7 mouse cellular contexts compared by ENCODE assay signal in the genomic region with DNA sequence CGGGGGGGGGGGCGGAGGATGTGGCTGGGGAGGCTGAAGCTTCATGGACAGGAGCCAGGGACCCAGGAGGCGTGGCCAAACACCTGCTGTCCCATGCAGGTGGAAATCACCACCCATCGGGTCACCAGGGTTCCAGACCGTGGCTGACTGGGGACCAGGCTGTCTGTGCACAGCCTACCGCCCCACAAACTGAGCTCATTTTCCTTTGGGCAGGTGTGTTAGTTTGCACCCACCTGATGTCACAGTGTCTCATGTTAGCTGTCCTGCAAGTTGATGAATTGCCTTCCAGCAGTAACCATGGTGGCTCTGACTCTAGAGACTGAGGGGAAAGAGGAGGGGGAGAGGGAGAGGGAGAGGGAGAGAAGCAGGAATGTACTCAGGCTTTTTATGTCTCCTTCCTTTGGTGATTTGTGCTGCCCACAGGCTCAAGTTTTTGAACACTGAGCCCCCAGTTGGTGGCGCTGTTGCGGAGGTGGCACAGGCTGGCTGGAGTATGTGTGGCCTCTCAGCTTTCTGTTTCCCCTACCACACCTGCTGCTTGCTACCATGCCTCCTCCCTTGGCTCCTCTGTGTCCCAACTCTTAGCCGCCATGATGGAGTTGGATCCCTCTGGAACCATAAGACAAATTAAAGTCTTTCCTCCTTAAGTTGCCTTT.
DNase-seq lines count a peak whose midpoint lies in the region; ATAC-seq and TF ChIP-seq lines count a peak whose summit lies in the region.

No protein-coding gene starts in this region.

- no peak overlapping the region for H3K27ac ChIP-seq in testis, adult 2 months (ENCODE audit: control insufficient read depth, insufficient read depth, low read depth, low read length)
- no peak overlapping the region for H3K27ac ChIP-seq in forebrain, embryonic 15.5 days (replicated peaks)

- no peak overlapping the region for H3K4me2 ChIP-seq in forebrain, embryonic 15.5 days (replicated peaks)

- peak; percentile 42; the same call in 1 of the 2 replicates for TF ChIP-seq CTCF in brain, embryonic 14.5 days (IDR thresholded peaks at IDR 0.05; ENCODE audit: borderline replicate concordance, extremely low read depth, insufficient read depth, insufficient read length)
- TF ChIP-seq CTCF in testis, adult 2 months (IDR thresholded peaks at IDR 0.05; ENCODE audit: control insufficient read depth, insufficient read depth, insufficient replicate concordance, low read depth, low read length) = peak; percentile 60; the same call in 1 of the 2 replicates

- no peak overlapping the region for H3K4me3 ChIP-seq in testis, adult 2 months (ENCODE audit: control insufficient read depth, low read depth, low read length)
- H3K4me3 ChIP-seq in forebrain, embryonic 15.5 days = no peak overlapping the region

- DNase-seq in left cerebral cortex, postnatal 4 days = peak; percentile 20
- no peak for DNase-seq in left cerebral cortex, postnatal 14 days (ENCODE audit: low spot score in 2 of 2)
- DNase-seq in R1 (ENCODE audit: low read depth, low spot score) = peak; percentile 69
- no peak for DNase-seq in brain, embryonic 14.5 days (ENCODE audit: low read depth)
- DNase-seq in lung, adult 18-20 months = peak; percentile 39 to 52

- no peaks in the 10 kb centered on the region for H3K36me3 ChIP-seq in testis, adult 2 months (ENCODE audit: control insufficient read depth, insufficient read depth, low read length)
- no peaks in the 10 kb centered on the region for H3K36me3 ChIP-seq in forebrain, embryonic 15.5 days

- H3K4me1 ChIP-seq in testis, adult 2 months (ENCODE audit: control insufficient read depth, insufficient read depth, low read length) = no peaks in the 10 kb centered on the region
- no peaks in the 10 kb centered on the region for H3K4me1 ChIP-seq in forebrain, embryonic 15.5 days

- WGBS in forebrain, embryonic 15.5 days = 66% methylated on average over 7 of the region's 9 CpGs

- H3K9ac ChIP-seq in forebrain, embryonic 15.5 days (replicated peaks) = no peak overlapping the region

- no peak for ATAC-seq in forebrain, embryonic 15.5 days (replicated peaks)

- intact Hi-C loops in left cerebral cortex, postnatal 4 days (cut with DNase I) = no loop called here
- intact Hi-C loops in left cerebral cortex, postnatal 14 days (cut with DNase I) = no loop called here

- TF ChIP-seq POLR2A in brain, embryonic 14.5 days (IDR thresholded peaks at IDR 0.05; ENCODE audit: borderline replicate concordance, extremely low read depth, insufficient read depth, insufficient read length, poor library complexity, severe bottlenecking) = no peak
- no peak for TF ChIP-seq POLR2A in testis, adult 2 months (IDR thresholded peaks at IDR 0.05; ENCODE audit: control insufficient read depth, low read depth, low read length)

- H3K27me3 ChIP-seq in testis, adult 2 months (ENCODE audit: control insufficient read depth, insufficient read depth, low read length) = no peaks in the 10 kb centered on the region
- H3K27me3 ChIP-seq in forebrain, embryonic 15.5 days = no peaks in the 10 kb centered on the region

- H3K9me3 ChIP-seq in forebrain, embryonic 15.5 days = no peaks in the 10 kb centered on the region

Comparison
In these comparisons a context has a peak if more than half of its experiments do, and no peak if none do; other contexts are left out.
1. DNase-seq: peak in left cerebral cortex, postnatal 4 days (single experiment), R1 (single experiment) and lung, adult 18-20 months (2 of 2); none in left cerebral cortex, postnatal 14 days (0 of 2) and brain, embryonic 14.5 days (single experiment).